Mouse (Mus musculus): ENCODE data around the gene Cyp4f40. TPM values are rescaled to one million over a fixed set of nuclear protein-coding genes. Genes with fewer than 3 reads are reported as not detected.

Gene Cyp4f40
- polyA plus RNA-seq, 1 experiment from 2014 or later, result not detected

GRCm38 (mm10) chr17:32634972-32635314 is 23.8 kb upstream of the Cyp4f40 start:
- no peaks in the 10 kb centered on the region for H3K4me1 ChIP-seq (ENCODE audit: control insufficient read depth, insufficient read depth, low read length)
- peak overlapping the region; percentile 53 for H3K4me2 ChIP-seq
- H3K9ac ChIP-seq (ENCODE audit: low read length), result peak overlapping the region; percentile 55
- DNase-seq (ENCODE audit: low spot score, missing footprints), result peak; percentile 99
- H3K27me3 ChIP-seq (ENCODE audit: control insufficient read depth, insufficient read depth, low read length), result no peaks in the 10 kb centered on the region
- ATAC-seq (ENCODE audit: low FRiP score), result peak; percentile 94
- no peaks in the 10 kb centered on the region for H3K36me3 ChIP-seq (ENCODE audit: control insufficient read depth, insufficient read depth, low read length)
- H3K27ac ChIP-seq (ENCODE audit: low read depth, low read length), result no peak overlapping the region
- H3K4me3 ChIP-seq (ENCODE audit: low read depth, low read length), result peak overlapping the region; percentile 31
- WGBS, result 1% methylated on average over 17 of the region's 17 CpGs
- no peaks in the 10 kb centered on the region for H3K9me3 ChIP-seq (ENCODE audit: control insufficient read depth, low read length)

- H3K9me3 ChIP-seq (ENCODE audit: control insufficient read depth, low read length), result no peaks in the 10 kb centered on the region
These were observed 22.4 kb upstream of the Cyp4f40 start for GRCm38 (mm10) chr17:32636341-32636740.

DNA sequence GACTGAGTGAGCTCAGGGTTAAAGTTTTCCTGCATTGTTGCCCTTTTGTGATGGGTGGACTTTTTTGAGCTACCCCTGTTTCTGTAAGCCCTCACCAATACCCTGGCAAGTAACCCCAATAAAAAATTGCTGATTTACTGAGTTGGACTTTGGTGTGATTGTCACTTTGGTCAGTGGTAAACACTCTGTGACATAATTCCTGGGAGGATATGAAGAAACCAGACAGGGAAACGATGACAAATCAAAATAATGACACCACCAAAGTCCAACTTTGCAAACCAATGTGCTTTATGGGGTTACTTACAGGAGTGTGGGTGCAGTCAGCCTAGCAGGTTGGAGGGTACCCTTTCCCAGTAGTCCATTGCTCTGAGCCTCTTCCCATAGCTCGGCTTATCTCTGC is 21.5 kb upstream of the Cyp4f40 start:
- H3K9me3 ChIP-seq (ENCODE audit: control insufficient read depth, low read length), result no peaks in the 10 kb centered on the region
- ATAC-seq (ENCODE audit: low FRiP score) (no peak), DNase-seq (ENCODE audit: low spot score, missing footprints) (no peak)
- H3K9ac ChIP-seq (ENCODE audit: low read length), result no peak overlapping the region
- no peak overlapping the region for H3K4me2 ChIP-seq
- no peaks in the 10 kb centered on the region for H3K4me1 ChIP-seq (ENCODE audit: control insufficient read depth, insufficient read depth, low read length)
- no peak overlapping the region for H3K27ac ChIP-seq (ENCODE audit: low read depth, low read length)
- no peaks in the 10 kb centered on the region for H3K36me3 ChIP-seq (ENCODE audit: control insufficient read depth, insufficient read depth, low read length)
- no peak overlapping the region for H3K4me3 ChIP-seq (ENCODE audit: low read depth, low read length)
- H3K27me3 ChIP-seq (ENCODE audit: control insufficient read depth, insufficient read depth, low read length), result no peaks in the 10 kb centered on the region
- 86% methylated on average over 2 of the region's 2 CpGs for WGBS

More at GRCm38 (mm10) chr17:32636341-32636740, 22.4 kb upstream of the Cyp4f40 start:
- no peaks in the 10 kb centered on the region for H3K4me1 ChIP-seq (ENCODE audit: control insufficient read depth, insufficient read depth, low read length)
- no peak for ATAC-seq (ENCODE audit: low FRiP score)
- no peaks in the 10 kb centered on the region for H3K27me3 ChIP-seq (ENCODE audit: control insufficient read depth, insufficient read depth, low read length)
- H3K4me2 ChIP-seq, result no peak overlapping the region
- no peak for DNase-seq (ENCODE audit: low spot score, missing footprints)
- no peak overlapping the region for H3K9ac ChIP-seq (ENCODE audit: low read length)
- no peaks in the 10 kb centered on the region for H3K36me3 ChIP-seq (ENCODE audit: control insufficient read depth, insufficient read depth, low read length)
- no peak overlapping the region for H3K27ac ChIP-seq (ENCODE audit: low read depth, low read length)
- H3K4me3 ChIP-seq (ENCODE audit: low read depth, low read length), result no peak overlapping the region
- WGBS, result 60% methylated on average over 3 of the region's 3 CpGs

DNA sequence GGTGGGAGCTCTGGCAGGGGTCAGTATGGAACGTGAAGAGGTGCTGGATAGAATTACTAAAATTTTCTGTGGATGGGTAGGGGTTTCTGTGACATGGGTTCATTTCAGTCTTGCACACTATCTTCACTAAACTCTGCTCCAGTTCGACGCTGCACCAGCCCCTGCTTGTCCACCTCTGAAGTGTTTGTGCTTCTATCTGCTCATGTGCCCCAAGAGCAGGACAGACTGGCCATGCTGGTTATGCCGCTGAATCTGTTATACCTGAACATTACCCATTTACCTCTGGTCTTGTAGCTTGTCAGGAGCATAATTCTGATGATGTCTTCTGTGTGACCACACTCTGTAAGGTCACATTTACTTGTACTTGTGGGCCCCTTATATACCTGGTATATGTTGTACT is 12.1 kb upstream of the Cyp4f40 start:
- Histone ChIP-seq H3K4me1 (ENCODE audit: control insufficient read depth, insufficient read depth, low read length) (no peaks in the 10 kb centered on the region), H3K9ac (ENCODE audit: low read length) (no peak overlapping the region), H3K27me3 (ENCODE audit: control insufficient read depth, insufficient read depth, low read length) (no peaks in the 10 kb centered on the region), H3K4me2 (no peak overlapping the region), H3K4me3 (ENCODE audit: low read depth, low read length) (no peak overlapping the region), H3K27ac (ENCODE audit: low read depth, low read length) (no peak overlapping the region), H3K36me3 (ENCODE audit: control insufficient read depth, insufficient read depth, low read length) (no peaks in the 10 kb centered on the region), H3K9me3 (ENCODE audit: control insufficient read depth, low read length) (no peaks in the 10 kb centered on the region)
- ATAC-seq (ENCODE audit: low FRiP score) (no peak), DNase-seq (ENCODE audit: low spot score, missing footprints) (no peak)
- WGBS, result 85% methylated on average over 4 of the region's 4 CpGs

DNA sequence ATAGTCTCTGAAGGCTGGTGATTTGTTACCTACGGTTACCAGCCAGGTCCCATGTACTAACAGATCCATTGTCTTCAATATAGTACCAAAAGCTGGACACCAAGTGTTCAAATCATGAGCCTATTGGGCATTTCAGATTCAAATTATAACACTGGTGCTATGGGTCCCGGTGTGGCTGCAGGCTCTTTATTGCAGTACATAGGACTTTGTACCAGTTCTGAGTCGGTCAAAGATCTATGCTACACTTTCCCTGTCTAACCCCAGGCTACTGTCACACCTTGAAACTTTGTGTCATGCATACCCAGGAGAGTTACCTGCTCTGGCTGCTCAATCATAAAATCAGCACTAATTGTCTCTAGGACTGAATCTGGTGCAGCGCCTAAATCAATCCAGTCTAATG is 4.8 kb upstream of the Cyp4f40 start:
- no peaks in the 10 kb centered on the region for H3K9me3 ChIP-seq (ENCODE audit: control insufficient read depth, low read length)

GRCm38 (mm10) chr17:32657041-32657440 is 1.7 kb upstream of the Cyp4f40 start:
- WGBS, result 77% methylated on average over 3 of the region's 3 CpGs
- Histone ChIP-seq H3K36me3 (ENCODE audit: control insufficient read depth, insufficient read depth, low read length) (no peaks in the 10 kb centered on the region), H3K9me3 (ENCODE audit: control insufficient read depth, low read length) (no peaks in the 10 kb centered on the region), H3K4me2 (no peak overlapping the region), H3K4me3 (ENCODE audit: low read depth, low read length) (no peak overlapping the region), H3K27me3 (ENCODE audit: control insufficient read depth, insufficient read depth, low read length) (no peaks in the 10 kb centered on the region), H3K9ac (ENCODE audit: low read length) (no peak overlapping the region), H3K27ac (ENCODE audit: low read depth, low read length) (no peak overlapping the region), H3K4me1 (ENCODE audit: control insufficient read depth, insufficient read depth, low read length) (no peaks in the 10 kb centered on the region)
- ATAC-seq (ENCODE audit: low FRiP score), result no peak
- no peak for DNase-seq (ENCODE audit: low spot score, missing footprints)

More for the DNA sequence above, 4.8 kb upstream of the Cyp4f40 start:
- H3K36me3 ChIP-seq (ENCODE audit: control insufficient read depth, insufficient read depth, low read length), result no peaks in the 10 kb centered on the region
- WGBS, result 90% methylated on average over 4 of the region's 4 CpGs
- no peak overlapping the region for H3K4me2 ChIP-seq
- H3K27me3 ChIP-seq (ENCODE audit: control insufficient read depth, insufficient read depth, low read length), result no peaks in the 10 kb centered on the region
- ATAC-seq (ENCODE audit: low FRiP score), result no peak
- no peak overlapping the region for H3K27ac ChIP-seq (ENCODE audit: low read depth, low read length)
- no peak for DNase-seq (ENCODE audit: low spot score, missing footprints)
- H3K9ac ChIP-seq (ENCODE audit: low read length), result no peak overlapping the region
- H3K4me3 ChIP-seq (ENCODE audit: low read depth, low read length), result no peak overlapping the region
- no peaks in the 10 kb centered on the region for H3K4me1 ChIP-seq (ENCODE audit: control insufficient read depth, insufficient read depth, low read length)

DNA sequence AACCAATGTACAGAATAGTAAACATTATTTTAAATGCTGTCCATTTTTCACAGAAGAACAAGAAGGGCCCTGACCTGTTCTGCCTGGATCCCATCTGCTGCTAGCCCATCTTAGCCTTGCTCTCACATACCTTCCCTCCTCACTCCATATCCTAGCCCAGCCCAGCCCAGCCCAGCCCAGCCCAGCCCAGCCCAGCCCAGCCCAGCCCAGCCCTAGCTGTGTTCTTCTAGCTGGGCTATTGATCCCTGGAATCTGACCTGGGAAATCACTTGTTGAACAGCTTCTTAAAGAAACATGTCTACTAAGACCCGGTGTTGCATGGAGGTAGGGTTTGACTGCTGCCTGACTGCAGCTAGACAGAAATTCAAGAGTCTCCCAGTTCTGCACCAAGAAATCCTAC is 454 bp upstream of the Cyp4f40 start:
- Histone ChIP-seq H3K27ac (ENCODE audit: low read depth, low read length) (no peak overlapping the region), H3K36me3 (ENCODE audit: control insufficient read depth, insufficient read depth, low read length) (no peaks in the 10 kb centered on the region), H3K27me3 (ENCODE audit: control insufficient read depth, insufficient read depth, low read length) (no peaks in the 10 kb centered on the region), H3K9me3 (ENCODE audit: control insufficient read depth, low read length) (no peaks in the 10 kb centered on the region), H3K4me3 (ENCODE audit: low read depth, low read length) (no peak overlapping the region), H3K4me1 (ENCODE audit: control insufficient read depth, insufficient read depth, low read length) (no peaks in the 10 kb centered on the region), H3K9ac (ENCODE audit: low read length) (no peak overlapping the region), H3K4me2 (no peak overlapping the region)
- no peak for ATAC-seq (ENCODE audit: low FRiP score)
- no peak for DNase-seq (ENCODE audit: low spot score, missing footprints)
- whole genome bisulfite sequencing, result 96% methylated on average over 1 of the region's 1 CpGs

DNA sequence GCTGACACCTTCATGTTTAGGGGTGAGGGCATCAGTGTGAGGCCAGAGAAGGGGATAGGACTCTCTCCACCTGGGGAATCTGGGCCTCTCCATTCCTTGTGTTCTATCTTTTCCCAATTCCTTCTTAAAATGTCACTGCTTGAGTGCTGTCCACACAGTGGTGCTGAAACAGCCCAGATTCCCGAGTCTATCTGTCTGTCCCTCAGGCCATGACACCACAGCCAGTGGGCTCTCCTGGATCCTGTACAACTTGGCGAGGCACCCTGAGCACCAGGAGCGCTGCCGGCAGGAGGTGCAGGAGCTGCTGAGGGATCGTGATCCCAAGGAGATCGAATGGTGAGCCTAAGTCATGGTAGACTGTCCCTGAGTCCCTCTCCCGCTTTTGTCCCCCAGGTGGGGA is 15.3 kb downstream of the Cyp4f40 start:
- 64% methylated on average over 7 of the region's 7 CpGs for WGBS
- no peak overlapping the region for H3K27ac ChIP-seq (ENCODE audit: low read depth, low read length)
- no peaks in the 10 kb centered on the region for H3K9me3 ChIP-seq (ENCODE audit: control insufficient read depth, low read length)
- no peaks in the 10 kb centered on the region for H3K4me1 ChIP-seq (ENCODE audit: control insufficient read depth, insufficient read depth, low read length)
- H3K36me3 ChIP-seq (ENCODE audit: control insufficient read depth, insufficient read depth, low read length), result no peaks in the 10 kb centered on the region
- no peaks in the 10 kb centered on the region for H3K27me3 ChIP-seq (ENCODE audit: control insufficient read depth, insufficient read depth, low read length)
- no peak overlapping the region for H3K4me2 ChIP-seq
- no peak overlapping the region for H3K4me3 ChIP-seq (ENCODE audit: low read depth, low read length)
- no peak overlapping the region for H3K9ac ChIP-seq (ENCODE audit: low read length)
- DNase-seq (ENCODE audit: low spot score, missing footprints) (no peak), ATAC-seq (ENCODE audit: low FRiP score) (no peak)

DNA sequence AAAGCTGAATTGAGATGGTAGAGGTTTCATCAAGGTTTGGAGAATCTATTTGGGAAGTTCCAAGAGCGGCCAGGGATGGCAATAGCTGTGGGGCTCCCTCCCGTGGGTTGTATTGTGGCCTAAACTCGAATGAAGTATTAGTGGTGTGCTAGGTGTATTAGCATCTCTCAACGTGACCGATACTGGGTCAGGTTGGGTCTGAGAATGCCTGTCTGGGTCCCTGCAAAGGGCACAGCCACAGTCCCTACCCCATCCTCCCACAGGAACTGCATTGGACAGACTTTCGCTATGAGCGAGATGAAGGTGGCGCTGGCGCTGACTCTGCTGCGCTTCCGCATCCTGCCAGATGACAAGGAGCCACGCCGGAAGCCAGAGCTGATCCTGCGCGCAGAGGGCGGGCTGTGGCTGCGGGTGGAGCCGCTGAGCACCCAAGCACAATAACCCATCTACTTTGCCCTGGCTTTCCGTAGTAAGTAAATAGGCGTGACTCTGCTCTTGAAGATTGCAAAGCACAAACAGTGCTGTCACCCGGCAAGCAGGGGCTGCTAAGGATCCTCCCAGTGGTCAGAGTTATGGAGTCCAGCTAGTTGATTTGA is 17.4 kb downstream of the Cyp4f40 start:
- H3K4me3 ChIP-seq (ENCODE audit: low read depth, low read length), result no peak overlapping the region

More for the DNA sequence above, 17.4 kb downstream of the Cyp4f40 start:
- Histone ChIP-seq H3K36me3 (ENCODE audit: control insufficient read depth, insufficient read depth, low read length) (no peaks in the 10 kb centered on the region), H3K9me3 (ENCODE audit: control insufficient read depth, low read length) (no peaks in the 10 kb centered on the region), H3K9ac (ENCODE audit: low read length) (peak overlapping the region; percentile 9), H3K4me1 (ENCODE audit: control insufficient read depth, insufficient read depth, low read length) (no peaks in the 10 kb centered on the region), H3K27ac (ENCODE audit: low read depth, low read length) (no peak overlapping the region), H3K4me2 (0 out of 2 replicates have a peak overlapping the region, but pooled peaks have one; percentile 6), H3K27me3 (ENCODE audit: control insufficient read depth, insufficient read depth, low read length) (no peaks in the 10 kb centered on the region)
- DNase-seq (ENCODE audit: low spot score, missing footprints), result no peak
- 43% methylated on average over 21 of the region's 21 CpGs for WGBS
- no peak for ATAC-seq (ENCODE audit: low FRiP score)
